Mouse (Mus musculus): ENCODE data around the gene Itih4.

GRCm38 (mm10) chr14:30869391-30869801, 16.9 kb upstream of the Itih4 start:
- TF ChIP-seq GATA1 (IDR thresholded peaks at IDR 0.05; ENCODE audit: borderline replicate concordance, low read length) = no peak
- TF ChIP-seq FLI1 (IDR thresholded peaks at IDR 0.05; ENCODE audit: low read length) = no peak

Measured in megakaryocyte, embryonic 14.5 days (primary cell).